Mouse (Mus musculus): ENCODE measurements around the gene D1Ertd622e.

Gene D1Ertd622e

DNA sequence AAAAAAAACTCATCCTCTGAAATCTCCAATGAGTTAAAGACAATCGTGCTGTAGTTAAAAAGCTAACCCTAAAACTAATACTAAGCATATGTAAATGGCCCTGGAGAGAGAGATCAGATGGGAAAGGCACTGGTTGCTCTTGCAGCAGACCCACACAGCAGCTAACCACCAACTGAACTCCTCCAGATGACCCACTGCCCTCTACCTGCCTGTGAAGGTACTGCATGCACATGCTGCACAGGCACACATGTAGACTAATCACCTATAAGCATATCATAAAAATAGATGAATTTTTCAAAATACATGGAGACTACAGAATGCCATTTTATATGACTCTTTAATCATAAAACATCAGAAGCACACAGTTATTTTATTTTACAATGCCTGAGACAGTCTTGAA lies 14.8 kb downstream of the D1Ertd622e start:
- no peak for DNase-seq (ENCODE audit: inconsistent age in 2 of 2, low spot score in 1 of 2)

DNA sequence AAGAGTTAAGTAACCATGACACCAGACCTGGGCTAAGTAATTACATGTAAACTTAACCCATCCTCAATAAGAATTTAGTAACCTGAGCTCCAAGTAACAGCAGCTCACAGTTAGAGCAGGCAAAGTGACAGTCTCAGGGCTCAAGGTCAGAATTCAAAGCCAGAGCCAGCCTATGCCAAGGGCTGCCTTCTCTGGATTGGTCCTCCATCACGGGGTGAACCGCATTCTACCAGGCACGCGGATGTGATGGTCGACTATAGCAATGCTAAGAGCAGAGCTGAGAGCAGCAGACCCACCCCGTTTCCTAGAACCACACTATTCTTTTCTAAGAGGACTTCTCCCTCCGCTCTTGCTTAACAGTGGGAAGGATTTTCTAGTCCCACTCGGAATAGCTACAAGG lies 27.8 kb downstream of the D1Ertd622e start:
- no peak for DNase-seq (ENCODE audit: inconsistent age in 2 of 2, low spot score in 1 of 2)

DNA sequence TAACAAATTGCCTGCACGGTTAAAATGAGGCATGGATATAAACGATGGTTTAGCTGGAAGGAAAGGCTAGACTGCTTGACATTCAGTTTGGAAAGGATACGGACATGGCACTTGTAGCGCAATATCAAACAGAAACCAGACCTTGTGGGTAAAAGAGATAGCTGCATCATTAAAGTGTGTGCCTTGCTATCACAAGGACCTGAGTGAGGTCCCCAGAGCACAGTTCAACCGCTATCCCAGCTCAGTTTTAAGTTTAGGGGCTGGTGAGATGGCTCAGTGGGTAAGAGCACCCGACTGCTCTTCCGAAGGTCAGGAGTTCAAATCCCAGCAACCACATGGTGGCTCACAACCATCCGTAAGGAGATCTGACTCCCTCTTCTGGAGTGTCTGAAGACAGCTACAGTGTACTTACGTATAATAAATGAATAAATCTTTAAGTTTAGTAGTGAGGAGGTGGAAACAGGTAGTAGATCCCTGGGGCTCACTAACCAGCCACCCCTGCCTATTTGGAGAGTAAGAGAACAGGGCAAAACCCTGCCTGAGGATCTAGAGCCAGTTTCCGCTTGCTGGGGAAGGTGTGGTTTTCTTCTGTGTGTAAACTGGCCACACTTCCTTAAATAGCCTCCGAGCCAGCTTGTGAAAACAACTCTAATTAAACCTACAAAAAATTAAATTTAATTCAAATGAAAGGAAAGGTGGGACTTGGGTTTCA lies 29.2 kb downstream of the D1Ertd622e start:
- DNase-seq (ENCODE audit: inconsistent age in 2 of 2, low spot score in 1 of 2), result no peak

DNA sequence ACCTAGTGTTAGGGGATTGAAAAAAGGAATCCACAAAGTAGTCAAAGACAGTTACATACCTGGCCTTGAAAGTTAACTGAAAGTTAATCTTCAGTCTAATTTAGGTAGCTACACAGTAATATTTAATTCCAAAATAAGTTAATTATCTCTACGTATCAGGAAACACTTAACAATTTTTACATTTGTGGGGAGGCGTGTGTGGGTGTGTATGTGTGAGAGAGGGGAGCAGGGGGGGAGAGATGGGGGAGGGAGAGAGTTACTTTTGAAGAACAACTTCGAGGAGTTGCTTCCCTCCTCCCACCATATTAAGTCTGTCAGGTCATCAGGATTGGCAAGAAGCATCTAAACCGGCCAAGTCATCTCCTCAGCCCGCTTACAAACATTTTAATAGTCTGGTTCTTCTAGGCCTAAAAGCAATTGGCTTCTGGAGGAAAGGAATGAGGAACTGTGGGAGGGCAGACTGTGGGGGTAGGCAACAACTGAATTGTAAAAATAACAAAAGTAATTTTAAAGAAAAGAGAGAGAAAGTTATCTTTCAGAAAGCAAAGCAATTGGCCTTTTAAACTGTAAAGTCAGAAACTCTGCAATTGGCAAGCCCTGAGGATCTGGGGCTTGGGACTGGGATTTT lies 29.9 kb downstream of the D1Ertd622e start:
- no peak for DNase-seq (ENCODE audit: inconsistent age in 2 of 2, low spot score in 1 of 2)

DNA sequence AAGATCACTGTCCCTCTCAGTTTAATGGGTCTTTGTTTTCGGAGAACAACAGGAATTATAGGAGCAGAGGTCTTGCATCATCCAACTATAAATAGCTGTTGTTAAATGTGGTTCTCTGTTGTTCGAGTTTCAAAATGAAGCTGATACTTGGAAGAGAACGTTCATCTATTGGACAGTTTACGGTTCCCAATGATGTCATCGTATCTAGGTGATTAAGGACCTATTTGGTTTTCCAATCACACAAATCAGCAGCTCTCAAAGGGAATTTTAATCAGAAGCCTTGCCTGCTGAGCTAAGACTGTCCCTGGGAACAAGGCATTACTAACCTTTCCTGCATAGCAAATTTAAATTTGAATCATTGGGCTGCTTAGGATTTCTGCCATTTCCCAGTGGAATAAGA lies 31.7 kb downstream of the D1Ertd622e start:
- no peak for DNase-seq (ENCODE audit: inconsistent age in 2 of 2, low spot score in 1 of 2)

DNA sequence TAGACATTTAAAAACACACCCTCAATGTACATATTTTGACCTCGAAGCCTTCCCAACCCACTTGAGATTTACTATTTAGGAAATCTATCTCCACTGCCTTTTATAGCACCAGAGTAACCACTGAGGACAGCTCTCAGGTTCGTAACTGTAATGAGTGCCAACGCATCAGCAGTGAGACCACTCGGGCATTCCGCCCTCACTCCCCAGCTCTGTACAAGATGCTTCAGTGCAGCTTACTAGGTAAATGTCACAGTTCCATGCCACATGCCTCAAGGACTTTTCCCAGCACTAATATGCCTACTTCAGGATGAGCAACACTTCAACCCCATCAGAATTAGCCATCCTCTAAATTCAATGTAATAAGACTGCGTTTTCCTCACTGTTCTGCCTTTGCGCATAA lies 33.0 kb downstream of the D1Ertd622e start:
- DNase-seq (ENCODE audit: inconsistent age in 2 of 2, low spot score in 1 of 2), result no peak

DNA sequence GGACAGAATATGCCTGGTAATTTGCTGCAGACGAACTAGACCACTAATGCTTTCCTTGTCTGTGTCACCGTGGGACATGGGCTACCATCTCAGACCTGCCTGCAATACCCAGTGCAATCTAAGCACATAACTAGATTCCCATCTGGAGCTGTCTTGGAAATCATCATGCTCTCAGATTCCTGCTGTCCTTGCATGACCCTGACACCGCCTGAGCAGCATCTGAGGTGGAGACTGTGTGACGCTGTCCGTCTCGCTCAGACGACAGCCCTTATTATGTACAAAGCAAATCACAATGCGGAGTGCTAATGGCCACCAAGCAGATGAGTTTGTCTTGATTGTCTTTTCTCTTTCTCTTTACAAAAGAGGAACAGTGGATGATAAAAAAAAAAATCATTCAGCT lies 33.9 kb downstream of the D1Ertd622e start:
- no peak for DNase-seq (ENCODE audit: inconsistent age in 2 of 2, low spot score in 1 of 2)

DNA sequence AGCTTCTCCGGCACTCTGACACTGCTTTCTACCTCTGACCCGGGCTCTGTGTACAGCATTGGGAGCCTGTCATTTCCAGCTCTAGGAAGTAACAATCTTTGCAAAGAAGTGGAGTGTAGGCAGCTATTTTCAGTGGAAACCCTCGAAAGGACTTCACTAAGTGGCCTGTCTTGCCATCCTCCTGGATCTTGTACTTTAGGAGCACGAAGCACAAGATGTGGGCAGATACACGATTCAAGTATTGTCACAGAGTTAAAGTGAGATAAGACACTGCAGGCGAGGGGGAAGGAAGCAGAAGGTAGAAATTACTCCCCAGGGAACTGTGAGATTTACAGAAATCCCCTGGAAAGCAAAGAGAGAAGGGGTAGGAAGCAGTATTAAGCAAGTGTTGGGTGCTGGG lies 36.4 kb downstream of the D1Ertd622e start:
- DNase-seq (ENCODE audit: inconsistent age in 2 of 2, low spot score in 1 of 2), result no peak

DNA sequence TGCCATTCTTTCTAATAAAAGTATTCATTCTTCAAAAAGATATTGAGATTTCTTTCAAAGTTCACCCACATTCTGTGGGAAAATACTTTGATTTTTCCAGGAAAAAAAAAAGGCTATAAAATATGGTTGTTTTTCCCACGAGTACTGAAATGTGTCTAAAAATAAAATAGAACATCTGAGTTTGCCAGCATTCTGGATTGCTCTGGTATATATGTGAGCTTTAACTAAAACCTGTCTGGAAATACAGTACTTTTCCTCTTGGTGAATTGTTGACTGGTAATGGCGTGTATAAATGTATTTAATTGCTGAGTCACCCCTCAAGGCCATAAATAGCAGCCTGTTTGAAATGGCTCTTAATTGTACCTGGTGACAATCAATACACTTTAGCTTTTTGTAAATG lies 37.5 kb downstream of the D1Ertd622e start:
- DNase-seq (ENCODE audit: inconsistent age in 2 of 2, low spot score in 1 of 2), result no peak

DNA sequence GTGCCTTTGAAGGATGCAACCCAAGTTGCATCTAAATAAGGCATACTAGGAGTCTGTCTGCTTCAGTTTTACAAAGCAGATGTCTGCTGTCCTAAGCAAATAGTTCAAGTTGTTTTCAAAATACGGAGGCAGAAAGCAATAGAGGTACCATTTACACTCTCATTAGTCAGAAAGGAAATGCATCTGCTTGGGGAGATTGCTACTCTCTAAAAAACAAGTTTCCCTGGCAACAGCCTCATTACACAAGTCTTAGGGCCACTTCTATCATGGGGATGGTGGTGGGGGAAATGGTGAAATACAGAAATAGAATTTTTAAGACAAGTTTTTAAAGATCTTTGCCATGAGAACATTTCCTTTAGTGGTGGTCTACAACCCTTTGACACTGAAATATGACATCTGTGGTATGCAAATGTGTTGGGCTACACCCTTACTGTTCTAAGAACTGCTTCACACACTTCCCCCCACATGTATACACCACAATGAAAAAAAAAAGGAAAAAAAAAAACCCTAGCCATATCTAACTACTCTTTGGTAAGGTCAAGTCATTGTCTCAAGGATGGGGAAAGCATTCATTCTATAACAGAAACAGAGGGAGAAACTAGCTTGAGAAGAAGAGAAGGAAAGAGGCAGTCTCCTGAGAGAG lies 38.5 kb downstream of the D1Ertd622e start:
- DNase-seq (ENCODE audit: inconsistent age in 2 of 2, low spot score in 1 of 2), result no peak

DNA sequence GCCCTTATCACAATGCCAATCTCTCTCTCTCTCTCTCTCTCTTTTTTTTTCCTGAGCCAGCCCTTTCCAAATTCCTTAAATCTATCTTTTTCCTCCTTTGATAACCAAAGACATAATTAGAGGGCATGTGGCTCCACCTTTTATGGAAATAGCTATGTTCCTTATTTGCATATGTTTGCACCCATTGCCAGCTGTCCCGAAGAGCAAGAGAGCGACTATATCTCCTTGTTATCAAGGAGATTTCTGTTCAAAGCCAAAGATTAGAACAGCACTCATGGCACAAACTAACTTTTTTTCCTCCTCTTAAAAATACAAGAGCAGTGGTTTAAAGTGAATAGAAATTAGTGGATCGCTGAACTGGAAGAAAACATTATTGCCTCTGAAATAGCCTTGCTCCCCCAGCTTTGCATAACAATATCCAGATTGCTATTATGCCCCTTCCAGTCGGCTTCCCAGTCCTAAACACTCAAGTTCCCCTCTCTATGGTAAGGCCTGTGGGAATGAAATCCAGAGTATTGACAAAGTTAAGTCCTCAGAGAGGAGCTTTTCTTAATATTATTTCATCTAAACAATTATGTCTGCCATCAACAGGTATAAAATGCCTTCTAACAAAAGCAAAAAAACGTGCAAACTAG lies 39.2 kb downstream of the D1Ertd622e start:
- DNase-seq (ENCODE audit: inconsistent age in 2 of 2, low spot score in 1 of 2), result no peak

DNA sequence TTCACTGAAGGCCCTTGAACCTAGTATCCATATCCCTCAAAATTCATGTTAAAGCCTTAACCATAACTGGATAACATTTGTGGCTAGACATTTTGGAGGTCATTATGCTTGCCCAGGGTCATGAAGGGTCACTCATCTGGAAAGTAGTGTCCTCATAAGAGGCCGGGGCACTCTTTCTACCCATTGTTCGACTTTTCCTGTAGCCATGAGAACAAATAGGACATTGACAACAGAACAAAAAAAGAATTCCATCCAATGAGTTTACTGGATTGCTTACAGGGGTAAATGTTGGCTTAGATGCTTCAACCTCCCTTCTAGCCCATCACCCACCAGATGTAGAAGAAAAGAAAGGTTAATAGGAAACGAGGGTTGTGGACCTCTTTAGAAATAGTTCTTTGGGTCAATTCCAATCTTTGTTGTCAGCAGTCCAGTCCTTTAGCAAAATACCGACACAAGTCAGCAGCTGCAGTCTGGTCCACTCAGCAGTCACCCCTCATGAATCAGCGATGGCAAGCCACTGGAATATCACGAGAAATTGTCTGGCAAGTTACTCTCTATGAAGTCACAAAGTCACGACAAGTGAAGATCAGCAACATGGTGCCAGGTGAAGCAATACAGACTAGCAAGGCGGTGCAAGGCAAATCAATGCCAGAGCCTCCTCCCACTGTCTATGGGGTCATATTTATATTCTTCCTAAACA lies 42.1 kb downstream of the D1Ertd622e start:
- DNase-seq (ENCODE audit: inconsistent age in 2 of 2, low spot score in 1 of 2), result no peak

DNA sequence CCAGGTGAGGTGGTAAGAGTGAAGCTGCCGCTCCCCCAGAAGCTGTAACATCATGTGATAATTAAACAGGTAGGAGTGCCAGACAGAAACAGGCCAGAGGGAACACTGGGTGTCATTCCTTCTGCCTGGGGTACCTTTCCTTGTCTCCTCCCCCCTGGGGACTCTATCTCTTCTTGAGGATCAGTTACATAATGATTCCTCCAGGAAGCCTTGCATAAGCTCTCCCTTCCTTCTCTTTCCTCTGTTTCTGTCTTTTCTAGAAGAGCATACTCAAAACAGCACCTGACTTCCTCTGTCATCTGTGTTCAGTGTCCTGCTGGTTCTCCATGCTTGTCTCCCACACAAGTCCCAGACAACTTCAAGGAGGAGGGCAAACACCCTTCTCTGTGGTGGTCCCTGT lies 46.3 kb downstream of the D1Ertd622e start:
- no peak for DNase-seq (ENCODE audit: inconsistent age in 2 of 2, low spot score in 1 of 2)

DNA sequence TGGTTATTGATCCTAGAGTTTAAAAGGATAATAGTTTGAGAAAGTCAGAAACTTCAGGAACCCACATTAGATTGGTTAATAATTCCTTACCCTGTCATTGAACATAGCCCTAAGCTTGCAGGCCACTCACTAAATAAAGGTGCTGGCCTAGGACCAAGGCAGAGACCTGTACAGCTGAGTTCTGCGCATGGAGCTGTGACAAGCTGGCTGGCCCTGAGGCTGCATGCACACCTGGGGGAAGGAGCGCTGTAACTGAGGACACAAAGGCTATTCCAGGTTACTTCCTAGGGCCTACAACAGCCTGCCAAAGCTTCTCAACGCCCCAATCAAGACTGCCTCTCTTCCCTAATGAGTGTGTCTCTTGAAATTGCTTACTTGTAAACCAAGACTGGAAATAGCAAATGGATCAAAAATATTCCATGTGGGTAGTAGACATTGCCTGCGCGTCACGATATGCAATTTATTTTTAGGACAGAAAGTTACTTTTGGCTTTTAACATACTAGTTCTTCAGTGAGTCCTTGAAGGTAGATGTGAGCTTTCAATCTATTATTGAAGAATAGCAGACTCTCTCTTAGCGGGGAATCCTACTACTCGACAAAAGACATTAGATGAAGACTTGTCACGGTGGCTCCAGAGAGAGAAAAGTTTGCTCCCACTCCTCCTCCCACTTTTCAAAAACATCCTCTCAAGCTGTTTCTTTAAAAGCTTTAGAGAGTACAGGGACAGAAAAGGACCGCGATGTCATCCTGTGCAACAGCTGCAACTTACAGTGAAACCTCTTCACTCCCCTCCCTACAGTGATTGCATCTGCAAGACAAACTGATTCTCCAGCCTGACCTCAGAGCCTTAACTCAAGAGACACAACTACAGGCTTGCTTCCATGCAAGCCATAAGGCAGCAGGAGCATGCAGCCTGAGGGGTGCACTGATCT lies 47.1 kb downstream of the D1Ertd622e start:
- DNase-seq (ENCODE audit: inconsistent age in 2 of 2, low spot score in 1 of 2), result no peak

DNA sequence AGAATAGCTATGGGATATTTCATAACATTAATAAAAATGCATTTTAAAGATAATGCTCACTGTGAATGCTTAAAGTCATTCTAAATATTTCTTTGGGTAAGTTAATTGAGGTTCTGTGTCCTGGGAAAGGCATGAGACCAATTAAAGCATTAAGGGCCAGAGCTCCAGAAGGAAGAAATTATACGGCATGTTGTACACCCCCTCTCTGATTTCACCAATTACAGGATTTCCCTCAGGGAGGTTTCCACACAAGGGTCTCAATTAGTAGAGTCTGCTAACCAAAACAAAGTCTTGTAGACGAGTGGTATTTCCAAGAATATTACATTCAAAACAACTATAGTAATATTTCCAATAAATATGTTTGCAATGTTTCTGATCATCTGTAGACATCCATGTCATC lies 50.1 kb downstream of the D1Ertd622e start:
- no peak for DNase-seq (ENCODE audit: inconsistent age in 2 of 2, low spot score in 1 of 2)

DNA sequence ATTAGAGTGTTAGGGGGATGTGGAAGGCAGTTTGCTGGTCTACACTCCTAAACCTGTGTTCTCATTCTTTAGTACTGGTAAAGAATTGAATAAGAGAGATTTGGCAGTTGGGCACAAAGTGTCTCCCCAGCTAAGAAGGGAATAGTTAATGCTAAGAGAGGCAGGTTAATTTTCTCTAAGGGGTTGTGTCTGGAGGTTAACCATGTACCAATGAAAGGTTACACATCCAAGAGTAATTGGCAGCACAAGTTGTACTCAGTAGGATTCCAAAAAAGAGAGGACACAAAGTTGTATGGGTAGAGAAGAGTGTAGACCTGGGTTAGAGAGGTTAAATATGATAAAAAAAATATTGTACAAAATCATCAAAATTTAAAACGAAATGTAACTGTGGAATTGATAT lies 58.5 kb downstream of the D1Ertd622e start:
- DNase-seq (ENCODE audit: inconsistent age in 2 of 2, low spot score in 1 of 2), result no peak

DNA sequence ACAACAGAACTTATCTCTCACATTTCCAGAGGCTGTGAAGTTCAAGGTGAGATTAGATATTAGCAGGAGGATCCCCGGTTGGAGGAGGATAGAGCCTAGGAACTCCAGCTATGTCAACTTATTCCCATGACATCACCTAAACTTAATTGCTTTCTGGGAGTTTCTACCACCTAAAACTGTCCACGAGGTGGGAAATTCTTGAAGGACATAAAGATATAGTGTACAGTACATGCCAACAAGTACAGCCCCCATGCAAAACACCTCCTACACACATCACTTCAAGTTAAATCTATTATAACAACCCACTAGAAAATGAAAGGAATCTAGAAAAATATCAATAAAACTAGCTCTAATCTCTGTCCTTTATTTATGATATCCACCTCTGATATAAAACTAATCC lies 61.5 kb downstream of the D1Ertd622e start:
- DNase-seq (ENCODE audit: inconsistent age in 2 of 2, low spot score in 1 of 2), result no peak

DNA sequence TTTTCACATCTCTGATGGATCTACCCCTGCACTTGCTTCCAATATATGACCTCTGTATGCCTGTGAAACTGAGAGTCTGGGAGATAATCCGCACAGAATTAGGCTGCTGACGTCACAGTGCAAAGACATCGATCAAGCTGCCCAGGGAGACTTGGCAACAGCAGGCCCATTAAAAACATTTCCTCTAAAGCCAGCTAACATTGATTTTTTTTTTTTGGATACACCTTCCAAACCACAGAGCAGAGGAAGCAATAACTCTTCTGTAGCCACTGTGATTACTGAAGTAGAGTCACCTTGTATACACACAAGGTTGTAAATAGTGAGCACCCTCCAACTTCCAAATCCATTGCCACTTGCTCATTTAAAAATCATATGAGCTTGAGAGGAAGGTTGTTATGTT lies 62.8 kb downstream of the D1Ertd622e start:
- peak in 1 of 2 experiments; percentile 37 for DNase-seq (ENCODE audit: inconsistent age in 2 of 2, low spot score in 1 of 2)

DNA sequence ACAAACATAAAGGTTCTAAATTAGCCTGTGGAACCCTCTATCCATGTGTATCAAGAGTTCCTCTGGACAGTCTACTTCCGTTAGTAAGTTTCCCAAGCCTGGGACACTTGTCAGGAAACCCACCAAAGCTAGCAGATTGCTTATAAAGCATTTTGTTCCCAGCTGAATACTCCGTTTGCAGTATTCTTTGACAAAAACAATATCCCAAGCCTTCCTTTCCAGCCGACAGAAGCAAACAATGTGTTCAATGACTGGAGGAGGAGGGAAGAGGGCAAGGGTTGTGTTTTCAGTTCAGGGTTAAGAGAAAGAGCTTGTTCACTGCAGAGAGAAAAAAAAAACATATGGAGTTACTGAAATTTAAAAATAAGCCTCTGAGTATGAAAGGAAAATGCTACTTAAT lies 73.3 kb downstream of the D1Ertd622e start:
- no peak for DNase-seq (ENCODE audit: inconsistent age in 2 of 2, low spot score in 1 of 2)

DNA sequence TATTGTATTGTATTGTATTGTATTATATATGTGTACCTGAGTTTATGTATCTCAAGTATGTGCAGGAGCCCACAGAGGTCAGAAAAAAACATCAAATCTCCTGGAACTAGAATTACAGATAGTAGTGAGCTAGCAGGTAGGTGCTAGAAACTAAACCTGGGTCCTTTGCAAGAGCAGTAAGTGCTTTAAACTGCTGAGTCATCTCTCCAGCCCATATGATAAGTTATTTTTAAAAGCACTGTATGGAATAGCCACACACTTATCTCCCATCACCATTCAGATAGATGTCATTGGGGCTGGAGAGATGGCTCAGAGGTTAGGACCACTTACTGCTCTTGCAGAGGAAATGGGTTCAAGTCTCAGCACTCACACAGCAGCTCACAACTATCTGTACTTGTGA lies 76.8 kb downstream of the D1Ertd622e start:
- DNase-seq (ENCODE audit: inconsistent age in 2 of 2, low spot score in 1 of 2), result no peak

All from adrenal gland, adult (tissue).